Mouse (Mus musculus) forebrain, embryonic 15.5 days (tissue): Measurements from ENCODE around the gene Abcf3. TPM values are rescaled to one million over a fixed set of nuclear protein-coding genes. Genes with fewer than 3 reads are reported as not detected.

ENCODE experiments used
- ATAC-seq: fragments of 200-750 bp; cut with Nextera tagmentation; replicated peaks from 2 replicates; pipeline ENCODE4 v1.8.0; 2017; ENCODE audit warnings: mild to moderate bottlenecking, moderate TSS enrichment, moderate library complexity
- H3K27ac ChIP-seq: fragments of 300-500 bp; sonication (generic); replicated peaks from 2 replicates; pipeline ENCODE4 v1.5.1; 2015; ENCODE audit warnings: mild to moderate bottlenecking, inconsistent platforms
- H3K27me3 ChIP-seq: fragments of 300-500 bp; sonication (generic); 2 replicates; pipeline ENCODE4 v1.6.1; 2015; ENCODE audit warnings: inconsistent platforms
- H3K36me3 ChIP-seq: fragments of 300-500 bp; sonication (generic); 2 replicates; pipeline ENCODE4 v1.6.1; 2015; ENCODE audit warnings: mild to moderate bottlenecking, inconsistent platforms
- H3K4me1 ChIP-seq: fragments of 300-500 bp; sonication (generic); 2 replicates; pipeline ENCODE4 v1.6.1; 2015; ENCODE audit warnings: inconsistent platforms
- H3K4me2 ChIP-seq: fragments of 300-500 bp; sonication (generic); replicated peaks from 2 replicates; pipeline ENCODE4 v1.6.1; 2015; ENCODE audit warnings: mild to moderate bottlenecking, inconsistent platforms
- H3K4me3 ChIP-seq: fragments of 300-500 bp; sonication (generic); 2 replicates; pipeline ENCODE4 v1.5.1; 2015; ENCODE audit warnings: mild to moderate bottlenecking, inconsistent platforms
- H3K9ac ChIP-seq: fragments of 300-500 bp; sonication (generic); replicated peaks from 2 replicates; pipeline ENCODE4 v1.6.1; 2015; ENCODE audit warnings: mild to moderate bottlenecking, inconsistent platforms
- H3K9me3 ChIP-seq: fragments of 300-500 bp; sonication (generic); 2 replicates; pipeline ENCODE4 v1.6.1; 2016; ENCODE audit warnings: inconsistent platforms
- WGBS: fragments of 180-500 bp; shearing (Covaris S2); methylation state at CpG from one replicate; pipeline ENCODE4 v1.1.7; 2015; ENCODE audit warnings: mixed read lengths; 5-methylcytosine and 5-hydroxymethylcytosine counted together
- polyA plus RNA-seq: library from polyadenylated mRNA; unstranded; fragments of >200 nt; fragmentation: Nextera tagmentation; extraction: Ambion mirVana; gene quantifications from 2 replicates; pipeline ENCODE4 v1.2.1, GENCODE M21; 2015

Abcf3 gene
- polyA plus RNA-seq, 1 experiment from 2014 or later: 74.5 TPM

GRCm38 (mm10) chr16:20549161-20549560, 784 bp downstream of the Abcf3 start:
- H3K9me3 ChIP-seq: no peaks in the 10 kb centered on the region
- peak overlapping the region; percentile 73 for H3K4me2 ChIP-seq
- H3K27ac ChIP-seq: no peak overlapping the region
- no peaks in the 10 kb centered on the region for H3K27me3 ChIP-seq
- peak overlapping the region; percentile 74 for H3K9ac ChIP-seq
- 49% methylated on average over 9 of the region's 9 CpGs for WGBS
- ATAC-seq: no peak
- peak overlapping the region; percentile 61 for H3K4me3 ChIP-seq
- peaks cover 47% of the 10 kb centered on the region for H3K36me3 ChIP-seq
- H3K4me1 ChIP-seq: peaks cover 16% of the 10 kb centered on the region

- peaks cover 54% of the 10 kb centered on the region for H3K36me3 ChIP-seq
- WGBS: 94% methylated on average over 5 of the region's 5 CpGs
Observed at GRCm38 (mm10) chr16:20551691-20552090, 3.3 kb downstream of the Abcf3 start.

GRCm38 (mm10) chr16:20552594-20552993, 4.2 kb downstream of the Abcf3 start:
- no peak overlapping the region for H3K9ac ChIP-seq
- peaks cover 58% of the 10 kb centered on the region for H3K36me3 ChIP-seq
- 88% methylated on average over 1 of the region's 1 CpGs for WGBS
- peaks cover 15% of the 10 kb centered on the region for H3K4me1 ChIP-seq
- no peak overlapping the region for H3K27ac ChIP-seq
- H3K4me3 ChIP-seq: no peak overlapping the region
- no peak for ATAC-seq
- no peaks in the 10 kb centered on the region for H3K27me3 ChIP-seq
- no peaks in the 10 kb centered on the region for H3K9me3 ChIP-seq
- no peak overlapping the region for H3K4me2 ChIP-seq

More at GRCm38 (mm10) chr16:20551691-20552090, 3.3 kb downstream of the Abcf3 start:
- Histone ChIP-seq H3K27ac (no peak overlapping the region), H3K9ac (no peak overlapping the region), H3K9me3 (no peaks in the 10 kb centered on the region), H3K4me1 (peaks cover 16% of the 10 kb centered on the region), H3K4me3 (no peak overlapping the region), H3K27me3 (no peaks in the 10 kb centered on the region), H3K4me2 (no peak overlapping the region)
- ATAC-seq: no peak

GRCm38 (mm10) chr16:20555000-20555399, 6.6 kb downstream of the Abcf3 start:
- WGBS: 89% methylated on average over 6 of the region's 6 CpGs

GRCm38 (mm10) chr16:20557381-20557780, 9.0 kb downstream of the Abcf3 start:
- Histone ChIP-seq H3K9me3 (no peaks in the 10 kb centered on the region), H3K4me3 (no peak overlapping the region), H3K4me1 (no peaks in the 10 kb centered on the region), H3K9ac (no peak overlapping the region), H3K27ac (no peak overlapping the region), H3K36me3 (peaks cover 79% of the 10 kb centered on the region), H3K27me3 (no peaks in the 10 kb centered on the region), H3K4me2 (no peak overlapping the region)
- WGBS: 90% methylated on average over 7 of the region's 7 CpGs
- no peak for ATAC-seq

More at GRCm38 (mm10) chr16:20555000-20555399, 6.6 kb downstream of the Abcf3 start:
- H3K9me3 ChIP-seq: no peaks in the 10 kb centered on the region
- no peak overlapping the region for H3K4me2 ChIP-seq
- H3K9ac ChIP-seq: no peak overlapping the region
- no peak for ATAC-seq
- no peaks in the 10 kb centered on the region for H3K27me3 ChIP-seq
- H3K4me3 ChIP-seq: no peak overlapping the region
- H3K27ac ChIP-seq: no peak overlapping the region
- H3K4me1 ChIP-seq: no peaks in the 10 kb centered on the region
- H3K36me3 ChIP-seq: peaks cover 79% of the 10 kb centered on the region

GRCm38 (mm10) chr16:20565075-20565474, 16.7 kb downstream of the Abcf3 start:
- H3K4me1 ChIP-seq: no peaks in the 10 kb centered on the region
- 56% methylated on average over 1 of the region's 1 CpGs for WGBS
- no peak overlapping the region for H3K4me3 ChIP-seq
- no peak for ATAC-seq
- no peak overlapping the region for H3K4me2 ChIP-seq
- no peaks in the 10 kb centered on the region for H3K27me3 ChIP-seq
- no peak overlapping the region for H3K27ac ChIP-seq
- H3K36me3 ChIP-seq: peaks cover 29% of the 10 kb centered on the region
- no peaks in the 10 kb centered on the region for H3K9me3 ChIP-seq
- no peak overlapping the region for H3K9ac ChIP-seq

- Histone ChIP-seq H3K27me3 (peaks cover 51% of the 10 kb centered on the region), H3K27ac (no peak within 1 kb of the TSS; the same call in 1 of the 2 replicates), H3K4me3 (peak within 1 kb of the TSS; percentile 61), H3K4me2 (peak within 1 kb of the TSS; percentile 98), H3K9me3 (no peaks in the 10 kb centered on the region), H3K4me1 (peaks cover 23% of the 10 kb centered on the region), H3K36me3 (no peaks in the 10 kb centered on the region), H3K9ac (peak within 1 kb of the TSS; percentile 57)
- peak; percentile 73 for ATAC-seq
- 1% methylated on average over 24 of the region's 24 CpGs for WGBS
Observed at GRCm38 (mm10) chr16:20589366-20589938, 41.1 kb downstream of the Abcf3 start, which contains the start of gene Vwa5b2. Gene Vwa5b2 (plus strand): TSS chr16:20589471.

- ATAC-seq: peak; percentile 87
- Histone ChIP-seq H3K36me3 (no peaks in the 10 kb centered on the region), H3K4me2 (peak overlapping the region; percentile 98), H3K9me3 (no peaks in the 10 kb centered on the region), H3K27me3 (peaks cover 51% of the 10 kb centered on the region), H3K9ac (peak overlapping the region; percentile 57), H3K4me1 (peaks cover 23% of the 10 kb centered on the region), H3K27ac (no peak overlapping the region), H3K4me3 (peak overlapping the region; percentile 61)
- under 1% methylated on average over 39 of the region's 39 CpGs for WGBS
Observed at GRCm38 (mm10) chr16:20589939-20590679, 41.7 kb downstream of the Abcf3 start.

GRCm38 (mm10) chr16:20590680-20591038, 42.3 kb downstream of the Abcf3 start:
- no peak overlapping the region for H3K9ac ChIP-seq
- 2% methylated on average over 17 of the region's 17 CpGs for WGBS
- ATAC-seq: 0 out of 2 replicates have a peak, but pooled peaks have one; percentile 3
- peak overlapping the region; percentile 98 for H3K4me2 ChIP-seq
- H3K27me3 ChIP-seq: peaks cover 51% of the 10 kb centered on the region
- peaks cover 23% of the 10 kb centered on the region for H3K4me1 ChIP-seq
- no peaks in the 10 kb centered on the region for H3K9me3 ChIP-seq
- H3K36me3 ChIP-seq: no peaks in the 10 kb centered on the region
- H3K27ac ChIP-seq: no peak overlapping the region
- H3K4me3 ChIP-seq: peak overlapping the region; percentile 61

- peak overlapping the region; percentile 98 for H3K4me2 ChIP-seq
- H3K27me3 ChIP-seq: peaks cover 56% of the 10 kb centered on the region
- peak overlapping the region; percentile 14 for H3K4me3 ChIP-seq
- H3K9ac ChIP-seq: no peak overlapping the region
- WGBS: 3% methylated on average over 44 of the region's 48 CpGs
- H3K36me3 ChIP-seq: no peaks in the 10 kb centered on the region
- H3K9me3 ChIP-seq: no peaks in the 10 kb centered on the region
- no peak overlapping the region for H3K27ac ChIP-seq
- peaks cover 23% of the 10 kb centered on the region for H3K4me1 ChIP-seq
- 0 out of 2 replicates have a peak, but pooled peaks have one; percentile 9 for ATAC-seq
Observed at GRCm38 (mm10) chr16:20591076-20591705, 42.8 kb downstream of the Abcf3 start.

- no peak overlapping the region for H3K4me3 ChIP-seq
- H3K36me3 ChIP-seq: no peaks in the 10 kb centered on the region
- no peak for ATAC-seq
- H3K4me1 ChIP-seq: peaks cover 13% of the 10 kb centered on the region
- H3K27me3 ChIP-seq: peaks cover 42% of the 10 kb centered on the region
- H3K27ac ChIP-seq: no peak overlapping the region
- no peak overlapping the region for H3K9ac ChIP-seq
- 88% methylated on average over 7 of the region's 7 CpGs for WGBS
- no peak overlapping the region for H3K4me2 ChIP-seq
- H3K9me3 ChIP-seq: no peaks in the 10 kb centered on the region
Observed at GRCm38 (mm10) chr16:20595060-20595673, 46.8 kb downstream of the Abcf3 start.

- Histone ChIP-seq H3K9ac (no peak overlapping the region), H3K4me1 (peaks cover 7% of the 10 kb centered on the region), H3K4me3 (no peak overlapping the region), H3K27me3 (peaks cover 36% of the 10 kb centered on the region), H3K36me3 (no peaks in the 10 kb centered on the region), H3K9me3 (no peaks in the 10 kb centered on the region), H3K27ac (no peak overlapping the region), H3K4me2 (no peak overlapping the region)
- no peak for ATAC-seq
- WGBS: 86% methylated on average over 4 of the region's 4 CpGs
Observed at GRCm38 (mm10) chr16:20595737-20596136, 47.4 kb downstream of the Abcf3 start.
